Mouse (Mus musculus) urinary bladder, adult 2 months (tissue): ENCODE data around the gene Zbtb40. TPM values are rescaled to one million over a fixed set of nuclear protein-coding genes. Genes with fewer than 3 reads are reported as not detected.

Source experiments
- DNase-seq: peaks from one replicate; pipeline ENCODE4 v3.0.0; 2022; ENCODE audit warnings: low spot score
- polyA plus RNA-seq: library from polyadenylated mRNA; depleted of rRNA; stranded (reverse); fragments of >200 nt; gene quantifications from 2 replicates; pipeline ENCODE4 v1.2.3, GENCODE M21; 2012; rRNA removed

Zbtb40 gene
- polyA plus RNA-seq, 1 experiment, result 3.8 TPM

GRCm38 (mm10) chr4:136934746-136935613, 113.6 kb downstream of the Zbtb40 start:
- no peak for DNase-seq

- DNase-seq, result no peak
Measured at GRCm38 (mm10) chr4:136930474-136930873, 118.1 kb downstream of the Zbtb40 start.

Other genes starting within 250 kb of the Zbtb40 start
- 7.2 and 8.4 TPM in 2 replicates for gene Ephb2, start 212.8 kb downstream of the Zbtb40 start, polyA plus RNA-seq
- 160 and 175 TPM in 2 replicates for gene C1qb, start 162.6 kb downstream of the Zbtb40 start, polyA plus RNA-seq
- 115 and 117 TPM in 2 replicates for gene C1qc, start 155.7 kb downstream of the Zbtb40 start, polyA plus RNA-seq
- 129 and 140 TPM in 2 replicates for gene C1qa, start 150.0 kb downstream of the Zbtb40 start, polyA plus RNA-seq
- gene Epha8, start 92.0 kb downstream of the Zbtb40 start, polyA plus RNA-seq, result 0.03 and 0.07 TPM in 2 replicates
- gene Wnt4, start 228.7 kb upstream of the Zbtb40 start, polyA plus RNA-seq, result 25.1 and 28.3 TPM in 2 replicates